Mouse (Mus musculus): ENCODE results near the gene Phlda3. TPM values are rescaled to one million over a fixed set of nuclear protein-coding genes. Genes with fewer than 3 reads are reported as not detected.

The Phlda3 gene
- 23.6 and 27.2 TPM in 2 replicates for total RNA-seq (2014; rRNA removed)
- 28.5 and 30.3 TPM in 2 replicates for polyA plus RNA-seq (2015; fragmentation: Nextera tagmentation; extraction: Ambion mirVana)

DNA sequence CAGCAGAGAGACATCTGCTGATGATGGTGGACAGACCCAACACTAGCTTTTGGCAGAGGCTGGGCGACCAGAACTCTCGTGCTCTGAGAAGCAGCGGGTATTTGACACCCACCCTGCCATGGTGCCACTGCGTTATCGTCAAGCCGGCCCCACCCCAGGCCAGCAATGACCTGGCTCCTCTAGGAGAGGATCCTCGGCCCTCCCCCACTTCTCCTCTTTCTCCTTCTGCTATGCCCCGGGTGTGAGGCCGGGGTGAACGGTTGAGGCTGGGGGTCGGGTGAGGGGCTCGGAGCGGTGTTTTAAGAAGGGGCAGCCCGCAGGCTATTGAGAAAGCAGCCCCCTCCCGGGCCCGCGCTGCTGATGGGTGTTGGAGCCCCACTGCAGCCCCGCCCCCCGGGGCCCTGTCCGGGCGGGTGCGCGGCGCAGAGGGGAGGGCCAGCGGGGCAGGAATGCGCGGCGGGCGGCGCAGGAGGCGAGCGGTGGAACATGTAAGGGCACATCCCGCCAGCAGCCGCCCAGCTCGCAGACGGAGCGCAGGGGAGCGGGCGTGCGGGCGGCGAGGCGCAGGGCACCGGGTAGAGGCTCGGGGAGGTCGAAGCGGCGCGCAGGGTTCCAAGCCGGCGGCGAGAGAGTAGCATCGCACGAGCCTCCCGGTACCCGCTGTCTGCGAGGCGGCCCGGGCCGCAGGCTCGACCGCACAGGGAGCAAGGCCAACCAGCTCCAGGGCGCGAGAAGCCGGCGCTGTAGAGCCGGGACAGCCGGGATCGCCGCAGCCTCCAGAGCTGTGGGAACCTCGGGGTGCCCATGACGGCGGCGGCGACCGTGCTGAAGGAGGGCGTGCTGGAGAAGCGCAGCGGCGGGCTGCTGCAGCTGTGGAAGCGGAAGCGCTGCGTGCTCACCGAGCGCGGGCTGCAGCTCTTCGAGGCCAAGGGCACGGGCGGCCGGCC lies at the start of gene Phlda3:
Phlda3 (plus strand) TSS at position 475 of the 947 bp plus-strand sequence.
- Histone ChIP-seq H3K27me3 (ENCODE audit: insufficient read depth, low read length) (no peaks in the 10 kb centered on the region), H3K9me3 (ENCODE audit: low read length) (no peaks in the 10 kb centered on the region), H3K27ac (ENCODE audit: low read depth, low read length) (peak within 1 kb of the TSS; percentile 71), H3K4me2 (ENCODE audit: low read depth) (peak within 1 kb of the TSS; percentile 96), H3K4me3 (ENCODE audit: low read depth, low read length) (peak within 1 kb of the TSS; percentile 55), H3K9ac (peak within 1 kb of the TSS; percentile 78), H3K4me1 (ENCODE audit: insufficient read depth) (peaks cover 13% of the 10 kb centered on the region; the same call in 1 of the 2 replicates), H3K36me3 (ENCODE audit: insufficient read depth) (no peaks in the 10 kb centered on the region)
- ATAC-seq (peak; percentile 87), DNase-seq (peak; percentile 68)
- WGBS: 4% methylated on average over 89 of the region's 90 CpGs
- 0 out of 2 replicates have a peak, but pooled peaks have one; percentile 19 for TF ChIP-seq CTCF (IDR thresholded peaks at IDR 0.05; ENCODE audit: low read depth)

DNA sequence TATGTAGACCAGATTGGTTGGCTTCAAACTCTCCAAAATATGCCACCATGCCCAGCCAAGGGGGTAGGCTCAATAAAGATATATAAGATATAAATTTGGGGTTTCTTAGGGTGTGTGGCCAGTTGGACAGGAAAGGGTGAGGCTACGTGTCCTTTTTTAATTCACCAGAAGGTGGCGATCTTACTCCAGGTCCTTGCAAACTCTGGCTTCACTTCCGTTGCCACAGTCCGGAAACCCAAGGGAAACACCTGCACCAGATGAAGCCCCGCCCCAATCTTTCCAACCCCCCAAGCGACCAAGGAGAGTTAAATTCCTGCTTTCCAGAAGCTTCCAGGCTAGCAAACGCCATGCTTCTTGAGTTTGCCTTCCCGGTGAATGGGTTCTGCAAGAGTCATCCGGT lies 46.4 kb upstream of the Phlda3 start:
- Histone ChIP-seq H3K27ac (ENCODE audit: low read depth, low read length) (no peak overlapping the region), H3K4me2 (ENCODE audit: low read depth) (no peak overlapping the region), H3K4me1 (ENCODE audit: insufficient read depth) (no peaks in the 10 kb centered on the region), H3K36me3 (ENCODE audit: insufficient read depth) (no peaks in the 10 kb centered on the region), H3K27me3 (ENCODE audit: insufficient read depth, low read length) (no peaks in the 10 kb centered on the region), H3K9me3 (ENCODE audit: low read length) (no peaks in the 10 kb centered on the region), H3K4me3 (ENCODE audit: low read depth, low read length) (no peak overlapping the region), H3K9ac (no peak overlapping the region)
- DNase-seq: peak; percentile 81
- 17% methylated on average over 9 of the region's 9 CpGs for WGBS
- TF ChIP-seq CTCF (IDR thresholded peaks at IDR 0.05; ENCODE audit: low read depth): peak; percentile 80
- ATAC-seq: peak; percentile 73; the same call in 1 of the 2 replicates

DNA sequence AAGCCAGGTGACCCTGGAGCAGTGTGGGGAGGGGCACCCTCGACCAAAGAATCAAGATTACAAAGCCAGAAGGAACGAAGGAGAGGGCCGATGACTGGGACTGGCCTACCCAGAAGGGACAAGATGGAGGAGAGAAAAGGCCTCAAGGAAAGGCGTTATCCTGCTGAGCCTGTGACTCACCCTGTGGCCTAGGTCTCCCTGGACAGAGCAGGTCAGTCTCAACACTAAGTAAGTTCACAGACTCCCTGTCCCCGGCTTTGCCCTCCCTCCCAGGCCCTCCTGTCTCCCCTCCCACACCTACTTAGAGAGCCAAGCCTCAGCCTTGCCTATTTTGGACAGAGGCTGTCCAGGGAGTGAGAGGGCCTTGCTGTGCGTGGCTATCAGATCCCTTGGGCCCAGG lies 45.9 kb upstream of the Phlda3 start, which contains the start of gene Csrp1:
Csrp1 (plus strand) TSS at position 79 of the 400 bp plus-strand sequence.
- Histone ChIP-seq H3K9ac (no peak within 1 kb of the TSS), H3K36me3 (ENCODE audit: insufficient read depth) (no peaks in the 10 kb centered on the region)
- ATAC-seq: no peak

DNA sequence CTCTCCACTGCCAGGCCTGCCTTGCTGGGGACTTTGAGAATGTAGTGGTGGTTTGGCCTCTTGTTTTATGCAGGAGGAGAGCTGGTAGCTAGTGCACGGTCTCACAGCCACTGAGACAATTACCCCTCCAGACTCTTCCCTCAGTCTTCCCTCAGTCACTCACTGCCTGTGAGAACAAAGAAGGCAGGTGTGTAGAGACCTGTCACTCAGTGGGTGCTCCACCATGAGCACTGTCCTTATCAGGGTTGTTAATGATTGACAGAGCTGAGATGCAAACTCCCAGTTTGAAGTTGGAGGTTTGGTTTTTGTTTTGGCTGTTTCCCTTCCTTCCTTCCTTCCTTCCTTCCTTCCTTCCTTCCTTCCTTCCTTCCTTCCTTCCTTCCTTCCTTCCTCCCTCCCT lies 42.9 kb upstream of the Phlda3 start:
- DNase-seq (no peak), ATAC-seq (no peak)
- Histone ChIP-seq H3K4me1 (ENCODE audit: insufficient read depth) (no peaks in the 10 kb centered on the region), H3K4me2 (ENCODE audit: low read depth) (no peak overlapping the region), H3K36me3 (ENCODE audit: insufficient read depth) (no peaks in the 10 kb centered on the region), H3K9me3 (ENCODE audit: low read length) (no peaks in the 10 kb centered on the region), H3K27me3 (ENCODE audit: insufficient read depth, low read length) (no peaks in the 10 kb centered on the region), H3K27ac (ENCODE audit: low read depth, low read length) (no peak overlapping the region), H3K9ac (no peak overlapping the region), H3K4me3 (ENCODE audit: low read depth, low read length) (no peak overlapping the region)
- WGBS: 79% methylated on average over 1 of the region's 1 CpGs
- no peak for TF ChIP-seq CTCF (IDR thresholded peaks at IDR 0.05; ENCODE audit: low read depth)

More for the DNA sequence above, 45.9 kb upstream of the Phlda3 start, which contains the start of gene Csrp1:
- Histone ChIP-seq H3K4me3 (ENCODE audit: low read depth, low read length) (no peak within 1 kb of the TSS), H3K9me3 (ENCODE audit: low read length) (no peaks in the 10 kb centered on the region), H3K4me1 (ENCODE audit: insufficient read depth) (no peaks in the 10 kb centered on the region), H3K4me2 (ENCODE audit: low read depth) (no peak within 1 kb of the TSS), H3K27ac (ENCODE audit: low read depth, low read length) (no peak within 1 kb of the TSS), H3K27me3 (ENCODE audit: insufficient read depth, low read length) (no peaks in the 10 kb centered on the region)
- DNase-seq: no peak
- TF ChIP-seq CTCF (IDR thresholded peaks at IDR 0.05; ENCODE audit: low read depth): no peak
- WGBS: 67% methylated on average over 6 of the region's 6 CpGs

DNA sequence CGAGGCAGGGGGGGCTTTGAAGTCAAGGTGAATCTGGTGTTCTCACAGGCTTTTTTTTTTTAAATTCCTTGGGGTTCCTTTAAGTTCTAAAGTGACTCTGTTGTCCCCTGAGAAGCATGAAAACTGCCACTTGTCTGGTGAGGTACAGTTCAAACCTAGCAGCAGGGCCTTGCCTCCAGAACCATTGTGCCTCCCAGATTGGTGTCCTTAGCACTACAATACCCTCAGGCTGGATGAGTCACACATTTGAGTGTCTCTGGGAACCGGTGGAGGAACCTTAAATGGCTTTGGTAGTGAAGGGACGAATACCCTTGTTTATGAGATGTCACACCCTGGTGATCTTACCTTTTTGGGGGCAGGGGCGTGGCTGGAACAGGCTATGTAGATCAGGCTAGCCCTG lies 41.8 kb upstream of the Phlda3 start:
- Histone ChIP-seq H3K27me3 (ENCODE audit: insufficient read depth, low read length) (no peaks in the 10 kb centered on the region), H3K9me3 (ENCODE audit: low read length) (no peaks in the 10 kb centered on the region), H3K4me3 (ENCODE audit: low read depth, low read length) (no peak overlapping the region), H3K9ac (no peak overlapping the region), H3K4me2 (ENCODE audit: low read depth) (no peak overlapping the region), H3K4me1 (ENCODE audit: insufficient read depth) (0 out of 2 replicates have a peak, but pooled peaks cover 4% of the 10 kb centered on the region), H3K27ac (ENCODE audit: low read depth, low read length) (no peak overlapping the region), H3K36me3 (ENCODE audit: insufficient read depth) (no peaks in the 10 kb centered on the region)
- WGBS: 66% methylated on average over 4 of the region's 4 CpGs
- no peak for DNase-seq
- no peak for ATAC-seq
- TF ChIP-seq CTCF (IDR thresholded peaks at IDR 0.05; ENCODE audit: low read depth): no peak

DNA sequence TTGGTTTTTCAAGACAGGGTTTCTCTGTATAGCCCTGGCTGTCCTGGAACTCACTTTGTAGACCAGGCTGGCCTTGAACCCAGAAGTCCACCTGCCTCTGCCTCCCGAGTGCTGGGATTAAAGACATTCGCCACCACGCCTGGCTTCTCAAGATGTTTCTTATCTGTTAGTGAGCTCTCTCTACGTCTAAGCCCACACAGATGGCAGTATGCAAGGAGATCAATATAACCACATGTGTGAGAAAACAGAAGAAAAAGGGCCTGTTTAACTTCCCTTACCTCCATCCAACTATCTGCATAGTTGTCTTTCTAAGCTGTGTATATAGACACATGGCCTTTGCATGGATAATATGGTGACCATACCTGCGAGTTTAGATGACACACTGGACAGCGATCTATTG lies 40.6 kb upstream of the Phlda3 start:
- Histone ChIP-seq H3K4me3 (ENCODE audit: low read depth, low read length) (no peak overlapping the region), H3K27ac (ENCODE audit: low read depth, low read length) (no peak overlapping the region), H3K9me3 (ENCODE audit: low read length) (no peaks in the 10 kb centered on the region), H3K27me3 (ENCODE audit: insufficient read depth, low read length) (no peaks in the 10 kb centered on the region), H3K9ac (no peak overlapping the region), H3K4me1 (ENCODE audit: insufficient read depth) (0 out of 2 replicates have a peak, but pooled peaks cover 4% of the 10 kb centered on the region), H3K36me3 (ENCODE audit: insufficient read depth) (no peaks in the 10 kb centered on the region), H3K4me2 (ENCODE audit: low read depth) (no peak overlapping the region)
- TF ChIP-seq CTCF (IDR thresholded peaks at IDR 0.05; ENCODE audit: low read depth): no peak
- WGBS: 96% methylated on average over 6 of the region's 6 CpGs
- ATAC-seq (no peak), DNase-seq (no peak)

DNA sequence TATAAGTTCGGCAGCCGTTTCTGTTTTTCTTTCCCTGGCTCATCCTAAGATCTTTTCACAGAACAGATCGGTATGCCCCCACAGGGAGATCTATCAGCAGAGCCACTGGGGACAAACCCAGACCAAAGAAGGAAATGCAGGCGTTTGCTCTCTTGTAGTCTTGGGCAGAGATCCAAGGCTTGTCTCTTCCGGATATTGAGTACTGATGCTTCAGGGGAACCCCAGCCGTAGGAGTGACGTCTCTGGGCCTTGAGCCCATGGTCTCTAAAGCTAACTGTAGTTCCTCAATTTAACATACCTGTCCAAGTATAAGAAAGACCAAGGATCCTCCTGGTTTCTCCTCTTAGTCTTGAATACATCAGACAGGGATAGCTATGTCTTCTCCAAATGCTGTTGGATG lies 40.0 kb upstream of the Phlda3 start:
- Histone ChIP-seq H3K4me1 (ENCODE audit: insufficient read depth) (0 out of 2 replicates have a peak, but pooled peaks cover 4% of the 10 kb centered on the region), H3K4me2 (ENCODE audit: low read depth) (no peak overlapping the region), H3K36me3 (ENCODE audit: insufficient read depth) (no peaks in the 10 kb centered on the region), H3K27me3 (ENCODE audit: insufficient read depth, low read length) (no peaks in the 10 kb centered on the region), H3K9ac (no peak overlapping the region), H3K9me3 (ENCODE audit: low read length) (no peaks in the 10 kb centered on the region), H3K4me3 (ENCODE audit: low read depth, low read length) (no peak overlapping the region), H3K27ac (ENCODE audit: low read depth, low read length) (no peak overlapping the region)
- ATAC-seq: no peak
- DNase-seq: no peak
- no peak for TF ChIP-seq CTCF (IDR thresholded peaks at IDR 0.05; ENCODE audit: low read depth)
- WGBS: 66% methylated on average over 7 of the region's 7 CpGs
